Mouse (Mus musculus) adrenal gland, postnatal 10 days (tissue): ENCODE results near the gene Kctd19. TPM values are rescaled to one million over a fixed set of nuclear protein-coding genes. Genes with fewer than 3 reads are reported as not detected.
A peak's percentile ranks its signal among the peaks of the same experiment; 100 is the strongest.

Source experiments
- DNase-seq: peaks from one replicate; pipeline ENCODE4 v3.0.0; 2021; ENCODE audit warnings: mixed read lengths
- long read RNA-seq, 2 experiments: library from polyadenylated mRNA; stranded (forward); transcript quantifications; one replicate each; pipeline ENCODE4 v2.0.0; 2021
- total RNA-seq, 2 experiments: library from RNA; stranded (reverse); gene quantifications; 2 replicates each; pipeline ENCODE4 v1.2.3; 2021

Gene Kctd19
- total RNA-seq = under 1 TPM; 0.15 to 0.33 TPM
- long read RNA-seq, experiment 1 = 0 reads
- long read RNA-seq, experiment 2 = 0 reads

GRCm38 (mm10) chr8:105413391-105413790 lies at the start of gene Kctd19, which contains the start of gene Lrrc36:
Kctd19 (minus strand) TSS chr8:105413502.
Lrrc36 (plus strand) TSS chr8:105413571.
- DNase-seq = peak; percentile 80

GRCm38 (mm10) chr8:105461085-105461803 lies 47.9 kb upstream of the Kctd19 start:
- no peak for DNase-seq

DNA sequence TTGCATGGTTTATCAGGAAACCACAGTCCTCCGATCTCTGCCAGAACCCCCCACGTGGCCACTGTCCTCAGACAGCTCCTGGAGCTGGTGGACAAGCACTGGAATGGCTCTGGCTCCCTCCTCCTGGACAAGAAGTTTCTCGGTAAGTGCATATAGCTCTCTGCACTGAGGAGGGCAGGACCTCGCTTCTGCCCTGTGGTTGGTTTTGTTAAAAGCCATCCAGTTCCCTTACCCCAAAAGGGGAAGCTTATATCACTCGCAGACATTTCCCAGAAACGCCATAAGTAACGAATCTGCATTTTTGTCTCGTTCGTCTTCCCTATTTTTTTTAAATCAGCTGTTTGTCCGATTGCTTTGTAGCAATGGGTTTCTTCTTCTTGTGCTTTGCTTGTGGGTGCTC lies 41.9 kb upstream of the Kctd19 start:
- DNase-seq = no peak

DNA sequence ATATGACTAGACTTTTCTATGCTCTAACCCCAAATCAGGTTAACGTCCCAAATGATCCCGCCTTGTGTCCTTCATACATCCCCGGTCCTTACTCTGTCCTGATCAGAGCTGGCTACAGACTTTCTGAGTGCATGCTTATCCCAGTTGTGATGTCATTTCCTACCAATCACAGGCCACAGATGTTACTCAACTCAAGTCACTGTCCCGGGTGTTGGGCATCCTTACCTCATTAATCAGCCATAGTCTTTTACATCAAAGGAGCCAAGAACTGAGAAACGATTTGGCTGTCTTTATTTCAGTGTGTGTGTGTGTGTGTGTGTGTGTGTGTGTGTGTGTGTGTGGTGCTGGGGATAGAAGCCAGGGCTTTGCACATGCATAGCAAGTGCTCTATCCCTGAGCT lies 40.8 kb upstream of the Kctd19 start:
- DNase-seq = peak; percentile 32

DNA sequence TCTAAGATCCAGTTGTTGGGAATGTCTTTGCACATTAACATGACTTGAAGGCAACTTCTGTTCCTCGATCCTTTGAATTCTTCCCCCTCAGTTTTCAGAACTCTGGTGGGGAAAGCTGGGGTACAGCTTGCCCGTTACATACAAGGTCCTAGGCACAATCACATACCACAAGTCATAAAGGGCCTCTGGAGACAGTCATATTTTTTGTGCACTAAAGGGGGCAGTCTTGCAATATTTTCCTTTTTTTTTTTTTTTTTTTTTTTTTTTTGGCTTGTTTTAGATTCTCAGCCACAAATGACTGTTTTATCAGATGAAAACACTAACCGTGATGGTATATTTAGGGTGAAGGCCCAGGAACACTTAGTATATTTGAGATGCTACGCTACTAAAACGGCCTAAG lies 40.0 kb upstream of the Kctd19 start:
- DNase-seq = no peak

DNA sequence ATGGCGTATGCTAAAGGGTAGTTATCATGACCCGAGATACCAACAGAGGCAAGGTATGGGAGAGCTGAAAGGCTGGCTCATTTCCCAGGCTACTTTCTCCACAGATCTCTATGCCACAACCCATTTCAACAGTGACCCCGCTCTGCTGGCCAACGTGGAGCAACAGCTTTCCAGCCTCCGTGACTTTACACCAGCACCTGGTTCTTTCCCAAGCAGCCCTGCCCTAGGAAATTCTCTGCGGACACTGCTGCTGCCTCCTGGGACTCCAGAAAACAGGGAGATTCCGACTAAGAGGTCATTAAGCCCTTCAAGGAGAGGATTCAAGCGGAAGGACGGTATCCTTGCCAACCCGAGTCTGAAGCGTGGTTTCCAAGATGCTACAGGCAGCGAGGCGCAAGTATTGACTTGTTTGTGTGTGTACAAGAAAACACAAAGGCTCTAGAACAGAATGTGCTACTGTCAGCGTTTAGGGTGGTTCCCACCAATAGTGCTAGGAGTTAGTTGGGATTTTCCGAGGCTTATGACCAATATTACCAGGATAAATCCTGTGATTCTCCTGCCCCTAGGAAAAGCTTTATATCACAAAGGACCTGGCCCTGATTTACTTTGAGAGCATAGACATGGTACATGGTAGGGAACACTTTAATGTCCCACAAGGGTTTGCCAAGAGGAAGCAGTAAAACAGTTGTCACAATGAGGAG lies 38.8 kb upstream of the Kctd19 start:
- DNase-seq = peak; percentile 62

GRCm38 (mm10) chr8:105450977-105451376 lies 37.7 kb upstream of the Kctd19 start:
- DNase-seq = no peak

GRCm38 (mm10) chr8:105448596-105448995 lies 35.3 kb upstream of the Kctd19 start:
- DNase-seq = no peak

DNA sequence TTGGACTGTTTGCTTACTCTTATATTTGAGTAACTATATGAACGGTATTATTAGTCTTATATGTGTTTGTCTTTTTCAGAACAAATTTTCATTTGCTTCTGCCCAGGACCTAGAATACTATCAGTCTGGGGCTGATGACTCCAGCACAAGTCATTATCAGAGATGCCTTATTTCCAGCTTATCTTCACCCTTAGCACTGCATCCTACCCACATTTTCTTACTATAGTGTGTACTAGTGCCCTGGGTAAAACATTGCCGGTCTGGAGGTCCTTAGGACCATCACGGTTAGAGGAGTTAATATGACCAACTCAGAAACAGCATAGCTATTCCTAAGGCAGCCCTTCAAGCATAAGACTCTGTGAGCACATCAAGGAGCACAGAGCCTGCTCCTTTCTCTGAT lies 34.9 kb upstream of the Kctd19 start:
- DNase-seq = no peak

DNA sequence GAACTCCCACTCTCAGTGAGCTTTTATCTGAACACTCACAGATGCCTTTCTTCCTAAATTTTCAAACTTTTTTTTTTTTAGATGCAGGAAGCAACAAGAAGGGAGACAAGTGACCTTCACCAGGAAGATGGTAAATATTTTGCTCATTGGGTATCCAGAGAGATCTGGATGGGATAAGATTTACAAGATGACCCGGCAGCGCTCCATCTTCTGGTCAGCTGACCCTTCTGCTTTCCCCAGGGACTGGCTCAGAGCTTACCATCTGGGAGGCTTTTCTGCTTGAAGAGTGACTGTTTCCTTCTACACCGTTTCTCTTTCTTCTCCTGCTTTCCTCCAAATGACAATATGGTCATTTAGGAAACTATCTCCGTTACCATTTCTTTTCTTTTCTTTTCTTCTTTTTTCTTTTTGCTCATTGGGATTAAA lies 32.8 kb upstream of the Kctd19 start:
- no peak for DNase-seq

DNA sequence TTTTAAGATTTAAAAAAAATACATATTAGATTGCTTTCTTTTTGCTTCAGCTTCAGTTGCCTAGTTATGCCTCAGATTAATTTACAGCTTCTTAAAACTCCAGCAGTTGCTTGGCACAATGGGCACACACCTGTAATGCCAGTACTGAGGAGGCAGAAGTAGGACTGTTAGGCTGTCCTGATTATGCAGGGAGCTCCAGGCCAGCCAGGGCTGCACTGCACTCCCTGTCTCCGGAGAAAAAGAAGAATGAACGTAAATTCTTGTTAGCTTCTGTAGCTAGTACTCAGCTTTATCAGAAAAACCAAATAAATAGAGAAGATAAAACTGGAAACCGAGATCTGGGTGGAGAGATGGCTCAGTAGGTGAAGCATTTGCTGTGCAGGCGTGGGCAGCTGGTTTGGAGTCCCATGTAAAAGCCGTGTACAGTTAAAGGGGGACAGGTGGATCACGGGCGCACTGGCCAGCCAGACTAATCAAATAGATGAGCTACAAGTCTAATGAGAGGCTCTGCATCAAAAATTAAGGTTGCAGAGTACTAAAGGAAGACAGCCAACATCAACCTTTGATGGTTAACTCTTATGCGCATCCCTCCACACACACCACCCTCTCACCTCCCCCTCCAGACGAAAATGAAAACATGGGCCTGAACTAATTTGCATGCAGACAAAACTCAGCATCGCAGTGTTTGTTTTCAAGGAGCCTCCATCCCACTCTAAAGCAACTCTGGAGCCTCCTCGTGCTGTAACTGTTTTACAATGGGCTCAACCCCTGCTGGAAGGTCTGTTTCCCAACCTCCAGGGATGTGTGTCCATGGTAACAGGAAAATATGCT lies 32.2 kb upstream of the Kctd19 start:
- no peak for DNase-seq

GRCm38 (mm10) chr8:105442661-105443060 lies 29.4 kb upstream of the Kctd19 start:
- DNase-seq = no peak

DNA sequence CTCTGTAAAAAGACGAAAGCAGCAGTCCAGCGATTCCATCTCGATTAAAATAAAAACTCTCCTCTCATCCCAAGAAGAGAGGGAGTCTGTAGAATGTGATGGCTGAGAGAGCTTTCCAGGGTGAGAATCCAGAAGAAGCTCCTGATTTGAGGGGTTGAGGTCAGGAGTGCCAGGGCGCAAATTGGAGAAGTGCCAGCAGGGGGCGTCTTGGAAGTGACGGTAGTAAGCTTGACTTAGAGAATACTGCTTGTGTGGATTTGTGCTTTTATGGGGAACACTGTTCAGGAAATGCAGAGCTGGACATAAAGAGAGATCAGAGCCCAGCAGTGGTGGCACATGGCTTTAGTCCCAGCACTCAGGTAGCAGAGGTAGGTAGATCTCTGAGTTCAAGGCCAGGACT lies 28.1 kb upstream of the Kctd19 start:
- peak; percentile 66 for DNase-seq

DNA sequence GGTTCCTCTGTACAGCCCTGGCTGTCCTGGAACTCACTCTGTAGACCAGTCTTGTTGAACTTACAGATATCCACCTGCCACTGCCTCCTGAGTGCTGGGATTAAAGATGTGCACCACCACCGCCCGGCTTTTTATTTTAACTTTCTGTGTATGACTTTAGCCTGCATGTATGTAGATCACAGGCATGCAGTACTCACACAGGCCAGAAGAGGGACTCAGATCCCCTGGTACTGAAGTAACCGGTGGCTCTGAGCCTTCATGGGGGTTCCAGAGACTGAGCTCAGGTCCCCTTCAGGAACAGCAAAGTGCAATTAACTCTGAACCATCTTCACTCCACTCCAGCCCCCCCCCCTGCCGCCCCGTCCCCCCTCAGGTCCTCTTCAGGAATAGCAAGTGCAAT lies 25.6 kb upstream of the Kctd19 start:
- DNase-seq = peak; percentile 63

DNA sequence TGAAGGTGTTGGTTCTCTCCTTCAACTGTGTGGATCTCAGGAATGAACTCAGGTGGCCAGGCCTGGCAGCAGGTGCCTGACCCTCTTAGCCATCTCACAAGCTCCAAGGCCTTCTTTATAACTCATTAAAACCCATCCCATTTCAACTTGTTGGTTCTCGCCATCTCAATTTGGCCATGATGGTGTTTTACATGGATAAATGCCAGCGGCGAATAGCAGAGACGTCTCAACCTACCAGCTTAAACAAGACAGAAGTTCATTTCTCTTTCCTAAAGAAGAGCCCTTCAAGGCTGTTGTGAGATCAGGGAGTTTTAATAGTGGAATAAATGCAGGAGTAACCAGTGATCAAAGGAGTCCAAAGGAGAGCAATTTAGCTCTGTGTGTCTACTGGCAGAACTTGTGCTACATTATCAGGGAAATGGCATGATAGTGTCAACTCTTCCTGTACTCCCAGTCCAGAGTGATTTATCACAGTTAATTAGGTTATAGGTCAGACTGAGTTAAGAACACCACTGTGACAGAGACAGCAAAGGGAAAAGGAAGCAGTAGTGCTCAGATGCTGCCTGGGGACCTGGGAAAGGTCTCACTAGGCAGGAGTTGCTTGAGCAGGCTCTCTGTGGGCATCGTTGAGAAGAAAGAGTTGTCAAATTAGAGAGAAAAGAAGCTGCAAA lies 23.9 kb upstream of the Kctd19 start:
- no peak for DNase-seq

GRCm38 (mm10) chr8:105436218-105436617 lies 22.9 kb upstream of the Kctd19 start:
- DNase-seq = no peak

DNA sequence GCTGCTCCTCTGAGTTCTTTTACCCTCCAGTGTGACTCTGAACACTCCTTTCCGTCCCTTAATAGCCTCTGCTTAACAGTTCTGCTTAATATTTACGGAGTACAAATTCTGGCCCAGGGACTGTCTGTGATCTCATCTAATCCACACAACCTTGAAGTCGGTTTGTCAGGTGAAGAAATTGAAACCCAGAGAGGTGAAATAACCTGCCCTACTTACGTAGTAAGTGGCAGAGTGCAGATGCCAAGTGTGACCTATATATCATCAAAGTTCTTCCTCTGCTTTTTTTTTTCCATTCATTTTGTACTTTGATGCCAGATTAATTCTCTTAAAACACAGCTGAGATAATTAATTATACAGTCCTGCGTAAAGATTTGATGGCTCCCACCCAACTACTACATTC lies 20.8 kb upstream of the Kctd19 start:
- no peak for DNase-seq

DNA sequence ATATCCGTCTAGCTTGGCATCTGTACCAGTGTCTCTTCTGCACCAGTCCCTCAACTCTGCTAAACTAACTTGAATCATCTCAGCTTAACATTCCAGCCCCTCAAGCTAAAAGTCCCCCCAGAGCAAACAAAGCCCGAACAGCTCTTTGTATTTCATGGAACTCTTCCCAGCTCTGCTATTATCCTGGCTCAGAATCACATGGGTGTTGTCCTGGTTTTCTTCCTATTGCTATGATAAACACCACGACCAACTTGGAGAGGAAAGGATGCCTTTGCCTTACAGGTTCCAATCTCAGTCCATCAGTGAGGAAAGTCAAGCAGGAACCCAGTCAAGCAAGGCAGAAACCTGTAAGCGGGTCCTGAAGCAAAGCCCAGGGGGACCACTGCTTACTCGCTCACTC lies 20.2 kb upstream of the Kctd19 start:
- no peak for DNase-seq

- DNase-seq = no peak
Observed at GRCm38 (mm10) chr8:105433021-105433420, 19.7 kb upstream of the Kctd19 start.

- DNase-seq = no peak
Observed at GRCm38 (mm10) chr8:105431743-105432515, 18.6 kb upstream of the Kctd19 start.

GRCm38 (mm10) chr8:105426878-105427277 lies 13.6 kb upstream of the Kctd19 start:
- DNase-seq = no peak
